Mouse (Mus musculus) neural tube, embryonic 11.5 days (tissue): ENCODE results near the gene Cldn1. TPM values are rescaled to one million over a fixed set of nuclear protein-coding genes. Genes with fewer than 3 reads are reported as not detected.

Experiments
- ATAC-seq: fragments of 200-750 bp; cut with Nextera tagmentation; 2 replicates; pipeline ENCODE4 v1.8.0; 2017; ENCODE audit warnings: moderate number of reproducible peaks, mild to moderate bottlenecking, moderate TSS enrichment, moderate library complexity; ENCODE audit not compliant: insufficient read depth, low FRiP score, low TSS enrichment
- DNase-seq: peaks from one replicate; pipeline ENCODE4 v3.0.0-alpha.2; 2015; ENCODE audit warnings: low spot score
- H3K27ac ChIP-seq: fragments of 300-500 bp; sonication (generic); 2 replicates; pipeline ENCODE4 v1.5.1; 2014; ENCODE audit warnings: low read depth, mild to moderate bottlenecking, low read length
- H3K27me3 ChIP-seq: fragments of 300-500 bp; sonication (generic); 2 replicates; pipeline ENCODE4 v1.6.1; 2014; ENCODE audit warnings: mild to moderate bottlenecking, low read length, mixed read lengths; ENCODE audit not compliant: control insufficient read depth, insufficient read depth
- H3K36me3 ChIP-seq: fragments of 300-500 bp; sonication (generic); 2 replicates; pipeline ENCODE4 v1.6.1; 2014; ENCODE audit warnings: mild to moderate bottlenecking, low read length, moderate library complexity, mixed read lengths; ENCODE audit not compliant: control insufficient read depth, insufficient read depth
- H3K4me1 ChIP-seq: fragments of 300-500 bp; sonication (generic); 2 replicates; pipeline ENCODE4 v1.6.1; 2014; ENCODE audit warnings: low read length, mixed read lengths; ENCODE audit not compliant: control insufficient read depth, insufficient read depth
- H3K4me2 ChIP-seq: fragments of 300-500 bp; sonication (generic); 2 replicates; pipeline ENCODE4 v1.6.1; 2014; ENCODE audit warnings: low read depth, mild to moderate bottlenecking, moderate library complexity
- H3K4me3 ChIP-seq: fragments of 300-500 bp; sonication (generic); 2 replicates; pipeline ENCODE4 v1.5.1; 2014; ENCODE audit warnings: low read depth, low read length
- H3K9ac ChIP-seq: fragments of 300-500 bp; sonication (generic); 2 replicates; pipeline ENCODE4 v1.6.1; 2014; ENCODE audit warnings: mild to moderate bottlenecking, low read length
- H3K9me3 ChIP-seq: fragments of 300-500 bp; sonication (generic); 2 replicates; pipeline ENCODE4 v1.6.1; 2016; ENCODE audit warnings: low read length; ENCODE audit not compliant: control insufficient read depth
- WGBS: fragments of 180-500 bp; shearing (Covaris S2); extraction: QIAGEN DNeasy Blood & Tissue Kit; methylation state at CpG from one replicate; pipeline ENCODE4 v1.1.7; 2014; 5-methylcytosine and 5-hydroxymethylcytosine counted together
- polyA plus RNA-seq: library from polyadenylated mRNA; unstranded; fragments of >200 nt; fragmentation: Nextera tagmentation; extraction: Ambion mirVana; gene quantifications from 2 replicates; pipeline ENCODE4 v1.2.1, GENCODE M21; 2014

The Cldn1 gene
- polyA plus RNA-seq, 1 experiment from 2014 or later: 2.7 TPM

DNA sequence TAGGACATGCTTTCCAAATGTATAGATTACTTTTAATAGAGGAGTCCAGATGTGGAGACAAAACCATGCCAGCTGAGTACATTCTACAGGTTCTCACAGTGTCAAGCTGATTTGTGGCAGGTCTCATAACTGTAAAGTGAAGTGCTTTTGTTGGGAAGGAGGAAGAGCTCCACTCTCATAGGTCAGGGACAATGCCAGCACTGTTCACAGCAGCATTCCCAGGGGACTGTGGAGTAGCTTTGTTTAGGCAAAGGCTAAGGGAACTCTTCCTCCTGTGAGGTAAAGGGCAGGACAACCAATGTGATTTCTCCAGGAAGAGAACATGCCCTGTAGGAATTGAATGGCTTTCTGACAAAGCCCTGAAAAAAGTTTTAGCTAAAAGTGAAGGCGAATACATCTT is 1.5 kb downstream of the Cldn1 start:
- DNase-seq (no peak), ATAC-seq (no peak)
- Histone ChIP-seq H3K36me3 (no peaks in the 10 kb centered on the region), H3K9me3 (no peaks in the 10 kb centered on the region), H3K4me1 (no peaks in the 10 kb centered on the region), H3K27ac (no peak overlapping the region), H3K4me2 (no peak overlapping the region), H3K27me3 (no peaks in the 10 kb centered on the region), H3K9ac (no peak overlapping the region), H3K4me3 (no peak overlapping the region)
- 96% methylated on average over 1 of the region's 1 CpGs for WGBS

DNA sequence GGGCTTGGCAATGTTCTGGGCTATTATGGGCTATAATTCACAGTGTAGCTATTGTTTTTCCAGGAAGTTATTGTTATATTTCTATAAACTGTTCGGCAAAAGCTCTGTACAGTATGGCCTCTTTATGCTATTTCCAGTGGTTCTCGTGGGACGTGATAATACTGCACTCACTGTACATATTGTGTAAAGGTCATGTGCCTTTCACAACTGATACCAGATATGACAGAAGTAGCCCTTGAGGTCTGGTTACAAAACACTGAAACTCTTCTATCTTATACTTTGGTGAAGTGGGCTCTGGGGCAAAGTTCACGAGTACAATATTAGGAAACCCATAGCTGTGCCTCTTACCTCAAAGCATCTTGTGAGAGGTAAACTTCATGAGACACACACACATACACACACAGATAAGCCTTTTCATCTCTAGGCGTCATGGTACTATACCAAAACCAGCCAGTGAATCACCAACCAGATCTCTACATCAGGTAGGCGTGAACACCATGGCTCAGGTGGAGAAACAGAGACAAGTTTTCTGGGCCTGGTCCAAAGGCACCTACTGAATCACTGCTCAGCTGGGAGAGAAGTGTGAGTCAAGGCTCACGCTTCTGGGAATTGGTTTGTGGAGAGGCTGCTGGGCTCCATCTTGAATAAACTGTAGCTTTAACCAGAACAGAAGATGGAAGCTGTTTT is 2.5 kb downstream of the Cldn1 start:
- 88% methylated on average over 7 of the region's 7 CpGs for WGBS
- H3K4me3 ChIP-seq: no peak overlapping the region
- no peak for ATAC-seq

DNA sequence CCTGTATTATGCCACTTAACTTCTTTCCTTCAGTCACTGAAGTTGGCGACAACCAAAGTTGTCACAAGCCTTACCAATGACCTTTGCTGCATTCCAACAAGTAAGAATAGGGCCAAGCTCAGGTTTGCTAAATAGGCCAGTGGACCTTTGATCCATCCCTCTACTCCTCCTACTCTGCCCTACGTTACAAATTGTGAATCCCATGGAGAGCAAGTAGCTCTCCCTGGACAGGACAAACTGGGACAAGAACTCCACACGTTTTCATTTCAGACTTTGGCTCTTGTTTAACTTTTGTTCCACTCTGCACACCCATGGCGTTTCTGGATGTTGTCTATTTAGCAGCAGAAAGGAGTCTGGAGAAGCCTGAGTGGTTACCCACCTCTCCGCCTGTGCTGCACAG is 3.5 kb downstream of the Cldn1 start:
- H3K27me3 ChIP-seq: no peaks in the 10 kb centered on the region
- DNase-seq (no peak), ATAC-seq (no peak)
- no peak overlapping the region for H3K27ac ChIP-seq
- no peaks in the 10 kb centered on the region for H3K4me1 ChIP-seq
- H3K36me3 ChIP-seq: no peaks in the 10 kb centered on the region
- H3K9me3 ChIP-seq: no peaks in the 10 kb centered on the region
- no peak overlapping the region for H3K4me3 ChIP-seq
- WGBS: 77% methylated on average over 5 of the region's 5 CpGs
- no peak overlapping the region for H3K4me2 ChIP-seq
- H3K9ac ChIP-seq: no peak overlapping the region

More for the DNA sequence above, 2.5 kb downstream of the Cldn1 start:
- Histone ChIP-seq H3K9ac (no peak overlapping the region), H3K27me3 (no peaks in the 10 kb centered on the region), H3K27ac (no peak overlapping the region), H3K36me3 (no peaks in the 10 kb centered on the region), H3K9me3 (no peaks in the 10 kb centered on the region), H3K4me1 (no peaks in the 10 kb centered on the region), H3K4me2 (no peak overlapping the region)
- DNase-seq: no peak

DNA sequence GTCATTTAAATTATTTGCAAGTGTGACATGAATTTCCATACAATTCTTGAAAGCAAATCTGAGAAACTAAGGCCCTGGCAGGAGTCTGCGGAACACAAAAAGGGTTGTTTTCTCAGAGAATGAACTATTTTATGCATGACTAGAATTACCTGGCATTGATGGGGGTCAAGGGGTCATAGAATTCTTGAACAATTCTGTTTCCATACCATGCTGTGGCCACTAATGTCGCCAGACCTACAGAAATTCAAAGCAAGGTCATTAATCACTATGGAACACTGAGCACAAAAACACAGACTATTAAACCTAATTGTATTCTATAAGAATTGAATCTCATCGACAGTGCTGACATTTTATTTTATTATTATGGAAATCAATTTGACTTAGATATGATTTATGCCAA is 10.9 kb downstream of the Cldn1 start:
- Histone ChIP-seq H3K4me2 (no peak overlapping the region), H3K9ac (no peak overlapping the region), H3K27ac (no peak overlapping the region), H3K27me3 (no peaks in the 10 kb centered on the region), H3K36me3 (no peaks in the 10 kb centered on the region), H3K9me3 (no peaks in the 10 kb centered on the region), H3K4me3 (no peak overlapping the region), H3K4me1 (peaks cover 2% of the 10 kb centered on the region; the same call in 1 of the 2 replicates)
- ATAC-seq (peak; percentile 59; the same call in 1 of the 2 replicates), DNase-seq (peak; percentile 30)
- 14% methylated on average over 3 of the region's 3 CpGs for WGBS

DNA sequence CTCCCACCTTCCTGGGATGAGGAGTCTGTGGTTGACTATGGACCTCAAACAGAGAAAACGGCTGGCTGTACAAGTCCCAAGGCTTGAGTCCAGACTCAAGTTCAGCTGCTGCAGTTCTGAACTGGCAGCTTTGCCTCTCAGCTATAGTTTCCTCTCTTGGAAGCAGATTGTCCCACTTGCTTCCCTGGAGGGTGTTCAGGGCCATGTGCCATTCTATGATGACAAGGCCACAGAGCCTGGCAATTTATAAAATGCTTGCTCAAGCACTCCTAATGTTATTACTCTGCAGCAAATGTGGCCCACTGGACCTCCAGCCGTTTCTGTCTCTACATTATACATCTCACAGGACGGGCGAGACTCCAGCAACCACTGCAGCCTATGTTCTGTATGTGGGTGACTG is 12.0 kb downstream of the Cldn1 start:
- peak; percentile 10 for DNase-seq
- Histone ChIP-seq H3K27ac (no peak overlapping the region), H3K27me3 (no peaks in the 10 kb centered on the region), H3K4me1 (peaks cover 2% of the 10 kb centered on the region; the same call in 1 of the 2 replicates), H3K36me3 (no peaks in the 10 kb centered on the region), H3K9ac (no peak overlapping the region), H3K4me2 (no peak overlapping the region), H3K4me3 (no peak overlapping the region), H3K9me3 (no peaks in the 10 kb centered on the region)
- ATAC-seq: no peak
- 47% methylated on average over 4 of the region's 4 CpGs for WGBS

DNA sequence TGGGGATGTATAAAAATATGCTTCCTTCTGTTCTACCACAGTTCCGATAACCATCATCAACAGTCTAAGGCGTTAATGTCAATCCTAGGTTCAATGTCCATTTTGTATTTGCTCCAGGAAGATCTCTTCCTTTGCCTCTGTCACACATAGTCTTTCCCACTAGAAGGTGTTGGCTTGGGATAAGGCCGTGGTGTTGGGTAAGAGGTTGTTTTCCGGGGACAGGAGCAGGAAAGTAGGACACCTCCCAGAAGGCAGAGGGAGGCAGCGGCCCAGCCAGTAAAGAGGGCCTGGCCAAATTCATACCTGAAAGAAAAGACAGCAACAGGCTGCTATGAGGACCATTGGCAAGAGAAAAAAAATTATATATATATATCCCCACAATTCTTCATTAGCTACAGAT is 12.7 kb downstream of the Cldn1 start:
- H3K4me1 ChIP-seq: peaks cover 2% of the 10 kb centered on the region; the same call in 1 of the 2 replicates
- no peaks in the 10 kb centered on the region for H3K27me3 ChIP-seq
- H3K9me3 ChIP-seq: no peaks in the 10 kb centered on the region
- 94% methylated on average over 5 of the region's 5 CpGs for WGBS
- H3K9ac ChIP-seq: no peak overlapping the region
- H3K27ac ChIP-seq: no peak overlapping the region
- ATAC-seq: no peak
- no peak overlapping the region for H3K4me2 ChIP-seq
- H3K36me3 ChIP-seq: no peaks in the 10 kb centered on the region
- no peak for DNase-seq
- H3K4me3 ChIP-seq: no peak overlapping the region

DNA sequence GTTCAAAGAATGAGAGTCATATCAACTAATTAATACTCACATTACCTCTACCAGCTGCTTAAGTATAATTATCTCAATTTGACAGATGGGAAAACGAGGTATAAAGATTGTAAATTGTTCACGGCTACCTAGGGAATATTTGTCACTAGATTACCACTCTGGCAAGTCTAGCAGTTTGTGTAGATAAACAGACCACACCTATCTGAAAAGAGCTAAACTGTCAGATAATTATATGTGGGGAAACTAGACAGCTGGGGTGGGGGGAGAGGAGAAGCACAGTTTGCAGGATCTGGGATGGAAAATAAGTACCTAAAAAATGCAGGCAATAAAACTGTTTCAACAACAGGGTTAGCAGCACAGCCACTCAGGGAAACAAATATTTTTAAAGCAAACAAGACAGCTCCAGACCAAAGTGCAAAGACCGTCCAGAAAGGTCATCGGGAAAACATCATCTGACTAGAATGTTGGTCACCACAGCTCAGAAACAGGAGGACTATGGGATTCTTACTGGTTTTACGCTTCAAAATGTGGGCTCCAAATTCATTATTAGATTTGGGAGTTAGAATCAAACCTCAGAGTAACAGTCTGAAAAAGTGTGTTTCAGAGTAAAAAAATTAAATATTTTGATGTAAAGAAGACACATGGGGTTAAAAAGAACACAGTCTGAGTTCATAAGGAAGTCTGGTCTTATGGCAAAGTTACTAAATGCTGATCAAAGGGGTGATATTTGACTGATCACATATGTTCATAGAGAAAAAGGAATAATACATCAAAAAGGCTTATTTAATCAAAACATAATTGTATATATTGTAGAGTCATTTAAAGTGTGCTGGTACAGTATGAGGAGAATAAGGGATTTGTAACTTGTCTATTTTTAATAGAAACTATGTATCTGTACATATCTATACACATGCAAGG is 13.5 kb downstream of the Cldn1 start:
- no peak for DNase-seq
- ATAC-seq: no peak
- Histone ChIP-seq H3K9ac (no peak overlapping the region), H3K4me1 (peaks cover 2% of the 10 kb centered on the region; the same call in 1 of the 2 replicates), H3K9me3 (no peaks in the 10 kb centered on the region), H3K27me3 (no peaks in the 10 kb centered on the region), H3K4me3 (no peak overlapping the region), H3K4me2 (no peak overlapping the region), H3K27ac (no peak overlapping the region), H3K36me3 (no peaks in the 10 kb centered on the region)
- WGBS: 76% methylated on average over 5 of the region's 5 CpGs

DNA sequence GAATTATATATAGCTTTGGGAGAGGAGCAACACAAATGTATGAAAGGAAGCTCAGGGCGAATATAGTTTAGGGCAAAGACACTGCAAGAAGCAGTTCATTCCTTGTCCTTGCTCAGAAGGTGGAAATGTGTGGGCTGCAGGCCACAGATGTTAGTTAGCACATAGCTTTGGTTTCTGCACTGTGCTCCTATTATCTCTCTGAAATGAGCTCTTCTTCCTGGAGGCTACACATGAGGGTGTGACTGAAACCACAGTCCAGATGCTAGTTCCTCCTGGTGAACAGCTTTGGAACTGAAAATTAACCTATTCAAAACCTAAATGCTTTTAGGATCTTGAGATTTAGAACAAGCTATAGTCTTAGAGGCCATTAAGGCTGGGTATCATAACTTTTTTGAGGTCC is 16.1 kb downstream of the Cldn1 start:
- no peaks in the 10 kb centered on the region for H3K9me3 ChIP-seq
- no peak overlapping the region for H3K4me3 ChIP-seq
- H3K27ac ChIP-seq: no peak overlapping the region
- ATAC-seq (no peak), DNase-seq (no peak)
- 81% methylated on average over 1 of the region's 1 CpGs for WGBS
- no peaks in the 10 kb centered on the region for H3K36me3 ChIP-seq
- H3K4me1 ChIP-seq: peaks cover under 1% of the 10 kb centered on the region; the same call in 1 of the 2 replicates
- no peak overlapping the region for H3K9ac ChIP-seq
- no peak overlapping the region for H3K4me2 ChIP-seq
- no peaks in the 10 kb centered on the region for H3K27me3 ChIP-seq
